Comparison of ENCODE assay signal across 19 mouse cellular contexts in genomic region chr6:38109160-38109795, GRCm38 (mm10). TPM values are rescaled to one million over a fixed set of nuclear protein-coding genes. Genes with fewer than 3 reads are reported as not detected.
DNase-seq lines count a peak whose midpoint lies in the region; ATAC-seq and TF ChIP-seq lines count a peak whose summit lies in the region.
"Had no signal": no experiment of that assay in that cellular context is flagged by ENCODE, and none has a peak within 500 bp of the region (broad histone marks: within the 10 kb centered on the region; RNA-seq: fewer than 3 reads in every experiment).

Tmem213 (plus strand) TSS chr6:38109255.

- TF ChIP-seq POLR2A in heart, adult 2 months (IDR thresholded peaks at IDR 0.05; ENCODE audit: insufficient read depth, low read depth, low read length), result no peak

- no peak for ATAC-seq in heart, embryonic 16.5 days (replicated peaks; ENCODE audit: extremely low read depth, insufficient read depth, low FRiP score)
- ATAC-seq in forebrain, embryonic 12.5 days (ENCODE audit: low FRiP score), result no peak
- ATAC-seq: forebrain, embryonic 16.5 days had no signal

- 34% methylated on average over 9 of the region's 9 CpGs for WGBS in heart, embryonic 16.5 days
- whole genome bisulfite sequencing in heart, adult 2 months, result 55% methylated on average over 9 of the region's 9 CpGs
- WGBS in forebrain, embryonic 12.5 days, result 29% methylated on average over 9 of the region's 9 CpGs

- no peak within 1 kb of the TSS for H3K9ac ChIP-seq in heart, embryonic 16.5 days (ENCODE audit: low read length)
- no peak within 1 kb of the TSS for H3K9ac ChIP-seq in heart, adult 2 months (ENCODE audit: low read depth, low read length)
- H3K9ac ChIP-seq in ES-E14 (ENCODE audit: insufficient read depth, low read depth, low read length, poor library complexity, severe bottlenecking), result no peak within 1 kb of the TSS
- no peak within 1 kb of the TSS for H3K9ac ChIP-seq in forebrain, embryonic 12.5 days
- H3K9ac ChIP-seq: hindbrain, embryonic 15.5 days; stomach, embryonic 15.5 days had no signal

- H3K79me2 ChIP-seq in heart, adult 2 months (replicated peaks; ENCODE audit: control insufficient read depth, insufficient read depth, low read length), result no peaks in the 10 kb centered on the region

- H3K4me1 ChIP-seq in heart, embryonic 16.5 days (ENCODE audit: control insufficient read depth, insufficient read depth, low read length), result no peaks in the 10 kb centered on the region
- no peaks in the 10 kb centered on the region for H3K4me1 ChIP-seq in heart, adult 2 months (ENCODE audit: control insufficient read depth, insufficient read depth, low read length)
- peaks cover 2 to 14% of the 10 kb centered on the region in 2 experiments; a peak in 2 of 4 replicates for H3K4me1 ChIP-seq in ES-E14 (ENCODE audit: control insufficient read depth in 2 of 2, insufficient read depth in 2 of 2, low read length in 2 of 2, poor library complexity in 1 of 2)
- H3K4me1 ChIP-seq in forebrain, embryonic 12.5 days, result peaks cover 7% of the 10 kb centered on the region; the same call in 1 of the 2 replicates
- H3K4me1 ChIP-seq: hindbrain, embryonic 15.5 days; stomach, embryonic 15.5 days had no signal

- DNase-seq in heart, adult 2 months, result no peak
- no peak for DNase-seq in ES-E14 (ENCODE audit: low read depth, low spot score)
- DNase-seq in kidney, adult 18-20 months, result peak; percentile 64
- DNase-seq in kidney, postnatal 4 days, result peak; percentile 31 to 49
- DNase-seq in layer of hippocampus, postnatal 25 days (ENCODE audit: extremely low spot score in 1 of 2, low spot score in 1 of 2), result no peak
- DNase-seq in thymus, postnatal 4 days, result no peak
- DNase-seq: adrenal gland, postnatal 10 days; gastrocnemius, postnatal 14 days had no signal

- no peak for TF ChIP-seq EP300 in heart, adult 2 months (IDR thresholded peaks at IDR 0.05; ENCODE audit: insufficient read depth, low read depth, low read length)

- H3K4me2 ChIP-seq in heart, embryonic 16.5 days (ENCODE audit: low read depth, low read length), result peak within 1 kb of the TSS; percentile 14; the same call in 1 of the 2 replicates
- no peak within 1 kb of the TSS for H3K4me2 ChIP-seq in forebrain, embryonic 12.5 days
- H3K4me2 ChIP-seq: hindbrain, embryonic 15.5 days; stomach, embryonic 15.5 days had no signal

- in situ Hi-C loops in ES-E14 (cut with MboI; ENCODE audit: low sequenced_read_pairs in 2 of 2, unreplicated experiment in 2 of 2), result no loop called here

- no peak within 1 kb of the TSS; the same call in 1 of the 2 replicates for H3K4me3 ChIP-seq in heart, embryonic 16.5 days (ENCODE audit: low read length)
- H3K4me3 ChIP-seq in heart, adult 2 months, result no peak within 1 kb of the TSS
- H3K4me3 ChIP-seq in ES-E14 (ENCODE audit: insufficient read depth in 1 of 2, low read depth in 1 of 2, low read length in 2 of 2, poor library complexity in 1 of 2, severe bottlenecking in 1 of 2), result peak within 1 kb of the TSS; percentile 16 to 54; a peak in 3 of 4 replicates
- H3K4me3 ChIP-seq in forebrain, embryonic 12.5 days (replicated peaks), result no peak within 1 kb of the TSS
- H3K4me3 ChIP-seq: hindbrain, embryonic 15.5 days; stomach, embryonic 15.5 days had no signal

- 0 out of 2 replicates have a peak, but pooled peaks cover 2% of the 10 kb centered on the region for H3K27me3 ChIP-seq in heart, embryonic 16.5 days (ENCODE audit: control insufficient read depth, insufficient read depth, low read length)
- H3K27me3 ChIP-seq in heart, adult 2 months (ENCODE audit: control insufficient read depth, insufficient read depth, low read length), result no peaks in the 10 kb centered on the region
- H3K27me3 ChIP-seq in forebrain, embryonic 12.5 days, result no peaks in the 10 kb centered on the region; the same call in 1 of the 2 replicates
- H3K27me3 ChIP-seq: hindbrain, embryonic 15.5 days; stomach, embryonic 15.5 days had no signal

- H3K36me3 ChIP-seq in heart, embryonic 16.5 days (ENCODE audit: control insufficient read depth, insufficient read depth), result no peaks in the 10 kb centered on the region
- no peaks in the 10 kb centered on the region for H3K36me3 ChIP-seq in heart, adult 2 months (ENCODE audit: control insufficient read depth, insufficient read depth, low read length)
- H3K36me3 ChIP-seq in ES-E14 (ENCODE audit: control insufficient read depth, insufficient read depth, low read length, poor library complexity, severe bottlenecking), result no peaks in the 10 kb centered on the region
- no peaks in the 10 kb centered on the region for H3K36me3 ChIP-seq in forebrain, embryonic 12.5 days (replicated peaks)
- H3K36me3 ChIP-seq: hindbrain, embryonic 15.5 days; stomach, embryonic 15.5 days had no signal

- intact Hi-C loops in heart, adult 2 months (cut with DNase I), result no loop called here

- no peak within 1 kb of the TSS for H3K27ac ChIP-seq in heart, embryonic 16.5 days (ENCODE audit: low read length)
- H3K27ac ChIP-seq in heart, adult 2 months, result no peak within 1 kb of the TSS
- H3K27ac ChIP-seq in ES-E14 (ENCODE audit: insufficient read depth, low read depth, low read length, poor library complexity, severe bottlenecking), result no peak within 1 kb of the TSS
- H3K27ac ChIP-seq in forebrain, embryonic 12.5 days, result no peak within 1 kb of the TSS
- H3K27ac ChIP-seq: hindbrain, embryonic 15.5 days; macrophage; stomach, embryonic 15.5 days had no signal

- H3K9me3 ChIP-seq in heart, embryonic 16.5 days (replicated peaks; ENCODE audit: control insufficient read depth, low read length), result no peaks in the 10 kb centered on the region
- no peaks in the 10 kb centered on the region for H3K9me3 ChIP-seq in ES-E14 (ENCODE audit: control insufficient read depth, insufficient read depth, low read depth, low read length)
- no peaks in the 10 kb centered on the region for H3K9me3 ChIP-seq in forebrain, embryonic 12.5 days
- H3K9me3 ChIP-seq: hindbrain, embryonic 15.5 days; stomach, embryonic 15.5 days had no signal

- no peak for TF ChIP-seq CTCF in heart, adult 2 months (IDR thresholded peaks at IDR 0.05)

TF ChIP-seq in ES-E14, 5 proteins besides CTCF, POLR2A, EP300 and RAD21:
- TF ChIP-seq CHD2 (IDR thresholded peaks at IDR 0.05; ENCODE audit: low read depth, low read length) (no peak), ZNF384 (IDR thresholded peaks at IDR 0.05; ENCODE audit: low read depth, low read length) (no peak), ZC3H11A (IDR thresholded peaks at IDR 0.05; ENCODE audit: borderline replicate concordance, low read depth, low read length) (no peak), HCFC1 (IDR thresholded peaks at IDR 0.05; ENCODE audit: borderline replicate concordance, insufficient read depth, low read length) (no peak), MAFK (IDR thresholded peaks at IDR 0.05; ENCODE audit: insufficient read depth, low read depth, low read length) (no peak)

RNA-seq across cellular contexts. Expression of gene Tmem213, which starts in this region (rescaled TPM):
- polyA plus RNA-seq in heart, embryonic 16.5 days (2015; fragmentation: Nextera tagmentation; extraction: Ambion mirVana), result 1.0 and 12.2 TPM in 2 replicates
- total RNA-seq in heart, adult 2 months (2021), result not detected
- not detected in 2 replicates for polyA plus RNA-seq in heart, adult 2 months (2012; rRNA removed)
- total RNA-seq in ES-E14 (2012; rRNA removed), result 1.0 TPM in 1 of 2 replicates, not detected in the other
- polyA plus RNA-seq in forebrain, embryonic 12.5 days (2016; fragmentation: Nextera tagmentation; extraction: Ambion mirVana), result not detected in 2 replicates
- not detected for total RNA-seq in layer of hippocampus, postnatal 25 days (2021)
- total RNA-seq: adrenal gland, postnatal 10 days; gastrocnemius, postnatal 14 days; layer of hippocampus, adult 8-10 months; monocyte, adult 5-6 weeks had no signal
- polyA plus RNA-seq: cortical plate, adult 2 months; forebrain, embryonic 16.5 days; hindbrain, embryonic 15.5 days; limb, embryonic 11.5 days; macrophage; urinary bladder, adult 2 months had no signal

Comparison
In these comparisons a context has a peak if more than half of its experiments do, and no peak if none do; other contexts are left out.
1. H3K4me3 ChIP-seq: peak in ES-E14 (2 of 2); none in heart, embryonic 16.5 days (single experiment), heart, adult 2 months (single experiment) and forebrain, embryonic 12.5 days (single experiment).
2. DNase-seq: peak in kidney, adult 18-20 months (single experiment) and kidney, postnatal 4 days (2 of 2); none in heart, adult 2 months (0 of 2), ES-E14 (single experiment), layer of hippocampus, postnatal 25 days (0 of 2) and thymus, postnatal 4 days (single experiment).